In genomic region chr7:19722754-19723195, GRCm38 (mm10) we compare ENCODE assay signal across 9 mouse cellular contexts. TPM values are rescaled to one million over a fixed set of nuclear protein-coding genes. Genes with fewer than 3 reads are reported as not detected.
DNase-seq lines count a peak whose midpoint lies in the region; ATAC-seq and TF ChIP-seq lines count a peak whose summit lies in the region.
"Had no signal": no experiment of that assay in that cellular context is flagged by ENCODE, and none has a peak within 500 bp of the region (broad histone marks: within the 10 kb centered on the region; RNA-seq: fewer than 3 reads in every experiment).

No protein-coding gene starts in this region.

- peaks cover 92% of the 10 kb centered on the region for H3K36me3 ChIP-seq in heart, embryonic 10.5 days
- H3K36me3 ChIP-seq in kidney, embryonic 14.5 days (ENCODE audit: control insufficient read depth, insufficient read depth, low read length): peaks cover 64% of the 10 kb centered on the region
- H3K36me3 ChIP-seq in lung, postnatal 0 days (ENCODE audit: insufficient read depth, low read length): peaks cover 19% of the 10 kb centered on the region; the same call in 1 of the 2 replicates
- H3K36me3 ChIP-seq in hindbrain, embryonic 16.5 days (ENCODE audit: control insufficient read depth, insufficient read depth, low read length): peaks cover 43% of the 10 kb centered on the region
- H3K36me3 ChIP-seq in midbrain, postnatal 0 days (ENCODE audit: insufficient read depth, low read length): peaks cover 29% of the 10 kb centered on the region

- 72% methylated on average over 6 of the region's 6 CpGs for WGBS in heart, embryonic 10.5 days
- WGBS in kidney, embryonic 14.5 days: 91% methylated on average over 6 of the region's 6 CpGs
- WGBS in lung, postnatal 0 days: 63% methylated on average over 6 of the region's 6 CpGs
- WGBS in hindbrain, embryonic 16.5 days: 90% methylated on average over 6 of the region's 6 CpGs
- WGBS in midbrain, postnatal 0 days: 86% methylated on average over 6 of the region's 6 CpGs

- no peak overlapping the region for H3K4me3 ChIP-seq in brown adipose tissue, adult 24 weeks (ENCODE audit: insufficient read depth, low read depth, low read length)
- H3K4me3 ChIP-seq in heart, embryonic 10.5 days: no peak overlapping the region
- H3K4me3 ChIP-seq in kidney, embryonic 14.5 days (ENCODE audit: low read length): no peak overlapping the region
- H3K4me3 ChIP-seq in lung, postnatal 0 days (ENCODE audit: low read depth, low read length): no peak overlapping the region
- no peak overlapping the region for H3K4me3 ChIP-seq in hindbrain, embryonic 16.5 days (ENCODE audit: low read length)
- no peak overlapping the region for H3K4me3 ChIP-seq in midbrain, postnatal 0 days (ENCODE audit: low read depth, low read length)

- H3K27ac ChIP-seq in brown adipose tissue, adult 24 weeks (replicated peaks; ENCODE audit: low read depth, low read length): peak overlapping the region; percentile 85
- peak overlapping the region; percentile 56; the same call in 1 of the 2 replicates for H3K27ac ChIP-seq in heart, embryonic 10.5 days
- H3K27ac ChIP-seq in kidney, embryonic 14.5 days (ENCODE audit: low read depth, low read length): peak overlapping the region; percentile 37; the same call in 1 of the 2 replicates
- H3K27ac ChIP-seq in lung, postnatal 0 days (ENCODE audit: low read length): no peak overlapping the region
- H3K27ac ChIP-seq in hindbrain, embryonic 16.5 days (ENCODE audit: low read depth, low read length): no peak overlapping the region
- no peak overlapping the region for H3K27ac ChIP-seq in midbrain, postnatal 0 days (ENCODE audit: low read depth, low read length)

- H3K4me1 ChIP-seq in brown adipose tissue, adult 24 weeks (ENCODE audit: control insufficient read depth, insufficient read depth, insufficient read length, low read length): peaks cover 11% of the 10 kb centered on the region; the same call in 1 of the 2 replicates
- peaks cover 8% of the 10 kb centered on the region; the same call in 1 of the 2 replicates for H3K4me1 ChIP-seq in heart, embryonic 10.5 days
- H3K4me1 ChIP-seq in kidney, embryonic 14.5 days (ENCODE audit: control insufficient read depth, insufficient read depth, low read length): no peaks in the 10 kb centered on the region
- H3K4me1 ChIP-seq in lung, postnatal 0 days (ENCODE audit: insufficient read depth, low read depth, low read length): no peaks in the 10 kb centered on the region
- H3K4me1 ChIP-seq in hindbrain, embryonic 16.5 days (ENCODE audit: control insufficient read depth, insufficient read depth, low read depth, low read length): no peaks in the 10 kb centered on the region
- no peaks in the 10 kb centered on the region for H3K4me1 ChIP-seq in midbrain, postnatal 0 days (ENCODE audit: insufficient read depth, low read length)

- no peak for ATAC-seq in kidney, embryonic 14.5 days (ENCODE audit: low FRiP score, low TSS enrichment)
- ATAC-seq in lung, postnatal 0 days: peak; percentile 57
- ATAC-seq in hindbrain, embryonic 16.5 days: no peak
- ATAC-seq in midbrain, postnatal 0 days (ENCODE audit: low FRiP score): no peak

- TF ChIP-seq CTCF in lung, postnatal 0 days (IDR thresholded peaks at IDR 0.05): no peak
- TF ChIP-seq CTCF in midbrain, postnatal 0 days (IDR thresholded peaks at IDR 0.05): no peak

- no peaks in the 10 kb centered on the region for H3K27me3 ChIP-seq in heart, embryonic 10.5 days (ENCODE audit: insufficient read depth, poor library complexity, severe bottlenecking)
- no peaks in the 10 kb centered on the region for H3K27me3 ChIP-seq in kidney, embryonic 14.5 days (ENCODE audit: control insufficient read depth, insufficient read depth, low read length)
- no peaks in the 10 kb centered on the region for H3K27me3 ChIP-seq in lung, postnatal 0 days (replicated peaks; ENCODE audit: insufficient read depth, low read length)
- H3K27me3 ChIP-seq in hindbrain, embryonic 16.5 days (replicated peaks; ENCODE audit: control insufficient read depth, insufficient read depth, low read length): no peaks in the 10 kb centered on the region
- no peaks in the 10 kb centered on the region for H3K27me3 ChIP-seq in midbrain, postnatal 0 days (ENCODE audit: insufficient read depth, low read length)

- DNase-seq in heart, embryonic 10.5 days (ENCODE audit: low spot score): peak; percentile 72
- DNase-seq in lung, postnatal 0 days (ENCODE audit: low spot score): peak; percentile 66
- DNase-seq in left cerebral cortex, adult 11 months (ENCODE audit: low spot score): no peak
- no peak for DNase-seq in midbrain, postnatal 0 days (ENCODE audit: low spot score)
- DNase-seq: thymus, postnatal 36 days had no signal

- no peak overlapping the region for H3K4me2 ChIP-seq in kidney, embryonic 14.5 days (replicated peaks; ENCODE audit: low read depth, low read length)
- H3K4me2 ChIP-seq in lung, postnatal 0 days (replicated peaks; ENCODE audit: low read depth, low read length): no peak overlapping the region
- H3K4me2 ChIP-seq in hindbrain, embryonic 16.5 days (ENCODE audit: low read length): no peak overlapping the region
- no peak overlapping the region for H3K4me2 ChIP-seq in midbrain, postnatal 0 days (ENCODE audit: low read depth, low read length, poor library complexity, severe bottlenecking)

- H3K9me3 ChIP-seq in heart, embryonic 10.5 days: peaks cover 10% of the 10 kb centered on the region
- H3K9me3 ChIP-seq in kidney, embryonic 14.5 days (ENCODE audit: control insufficient read depth, low read length): peaks cover 15% of the 10 kb centered on the region
- H3K9me3 ChIP-seq in lung, postnatal 0 days (ENCODE audit: low read length): no peaks in the 10 kb centered on the region
- H3K9me3 ChIP-seq in hindbrain, embryonic 16.5 days (ENCODE audit: control insufficient read depth, low read length): peaks cover 2% of the 10 kb centered on the region
- H3K9me3 ChIP-seq in midbrain, postnatal 0 days (ENCODE audit: low read length): 0 out of 2 replicates have a peak, but pooled peaks cover 3% of the 10 kb centered on the region

- H3K9ac ChIP-seq in kidney, embryonic 14.5 days (ENCODE audit: low read depth, low read length): no peak overlapping the region
- H3K9ac ChIP-seq in lung, postnatal 0 days (replicated peaks; ENCODE audit: low read depth): no peak overlapping the region
- H3K9ac ChIP-seq in hindbrain, embryonic 16.5 days (ENCODE audit: low read depth, low read length): no peak overlapping the region
- no peak overlapping the region for H3K9ac ChIP-seq in midbrain, postnatal 0 days (replicated peaks; ENCODE audit: low read length, poor library complexity, severe bottlenecking)

- TF ChIP-seq EP300 in lung, postnatal 0 days (IDR thresholded peaks at IDR 0.05): peak; percentile 78; the same call in 1 of the 2 replicates

RNA-seq across cellular contexts. Expression of gene Tomm40, which starts 7.5 kb away (rescaled TPM):
- 64.2 and 86.3 TPM in 2 replicates for polyA plus RNA-seq in brown adipose tissue, adult 24 weeks (2012; ENCODE audit: insufficient read depth, insufficient read length, missing spikeins)
- 237 and 260 TPM in 2 replicates for polyA plus RNA-seq in heart, embryonic 10.5 days (2016; fragmentation: Nextera tagmentation; extraction: Ambion mirVana)
- 159 and 177 TPM in 2 replicates for polyA plus RNA-seq in kidney, embryonic 14.5 days (2014; fragmentation: Nextera tagmentation; extraction: Ambion mirVana)
- 60.8 and 62.4 TPM in 2 replicates for polyA plus RNA-seq in lung, postnatal 0 days (2015; fragmentation: Nextera tagmentation; extraction: Ambion mirVana)
- 134 and 135 TPM in 2 replicates for polyA plus RNA-seq in hindbrain, embryonic 16.5 days (2015; fragmentation: Nextera tagmentation; extraction: Ambion mirVana)
- total RNA-seq in midbrain, postnatal 0 days (2014; rRNA removed): 122 and 133 TPM in 2 replicates
- polyA plus RNA-seq in midbrain, postnatal 0 days (2015; fragmentation: Nextera tagmentation; extraction: Ambion mirVana): 160 and 161 TPM in 2 replicates

RNA-seq across cellular contexts. Expression of gene Apoe, which starts 23.8 kb away (rescaled TPM):
- polyA plus RNA-seq in brown adipose tissue, adult 24 weeks (2012; ENCODE audit: insufficient read depth, insufficient read length, missing spikeins): 777 and 1,675 TPM in 2 replicates
- 326 and 523 TPM in 2 replicates for polyA plus RNA-seq in heart, embryonic 10.5 days (2016; fragmentation: Nextera tagmentation; extraction: Ambion mirVana)
- 175 and 184 TPM in 2 replicates for polyA plus RNA-seq in kidney, embryonic 14.5 days (2014; fragmentation: Nextera tagmentation; extraction: Ambion mirVana)
- 768 and 1,006 TPM in 2 replicates for polyA plus RNA-seq in lung, postnatal 0 days (2015; fragmentation: Nextera tagmentation; extraction: Ambion mirVana)
- 849 and 1,414 TPM in 2 replicates for polyA plus RNA-seq in hindbrain, embryonic 16.5 days (2015; fragmentation: Nextera tagmentation; extraction: Ambion mirVana)
- total RNA-seq in midbrain, postnatal 0 days (2014; rRNA removed): 1,618 and 2,613 TPM in 2 replicates
- 2,139 and 2,488 TPM in 2 replicates for polyA plus RNA-seq in midbrain, postnatal 0 days (2015; fragmentation: Nextera tagmentation; extraction: Ambion mirVana)

RNA-seq across cellular contexts. Expression of gene Nectin2, which starts 27.5 kb away (rescaled TPM):
- 36.0 and 38.3 TPM in 2 replicates for polyA plus RNA-seq in brown adipose tissue, adult 24 weeks (2012; ENCODE audit: insufficient read depth, insufficient read length, missing spikeins)
- 130 and 138 TPM in 2 replicates for polyA plus RNA-seq in heart, embryonic 10.5 days (2016; fragmentation: Nextera tagmentation; extraction: Ambion mirVana)
- 106 and 139 TPM in 2 replicates for polyA plus RNA-seq in kidney, embryonic 14.5 days (2014; fragmentation: Nextera tagmentation; extraction: Ambion mirVana)
- polyA plus RNA-seq in lung, postnatal 0 days (2015; fragmentation: Nextera tagmentation; extraction: Ambion mirVana): 113 and 116 TPM in 2 replicates
- polyA plus RNA-seq in hindbrain, embryonic 16.5 days (2015; fragmentation: Nextera tagmentation; extraction: Ambion mirVana): 57.7 and 59.7 TPM in 2 replicates
- total RNA-seq in midbrain, postnatal 0 days (2014; rRNA removed): 62.6 and 75.3 TPM in 2 replicates
- polyA plus RNA-seq in midbrain, postnatal 0 days (2015; fragmentation: Nextera tagmentation; extraction: Ambion mirVana): 55.3 and 62.6 TPM in 2 replicates

RNA-seq across cellular contexts. Expression of gene Apoc1, which starts 30.3 kb away (rescaled TPM):
- polyA plus RNA-seq in brown adipose tissue, adult 24 weeks (2012; ENCODE audit: insufficient read depth, insufficient read length, missing spikeins): 1,406 and 1,867 TPM in 2 replicates
- polyA plus RNA-seq in heart, embryonic 10.5 days (2016; fragmentation: Nextera tagmentation; extraction: Ambion mirVana): 5.4 and 19.9 TPM in 2 replicates
- 8.4 and 13.1 TPM in 2 replicates for polyA plus RNA-seq in kidney, embryonic 14.5 days (2014; fragmentation: Nextera tagmentation; extraction: Ambion mirVana)
- 61.1 and 63.8 TPM in 2 replicates for polyA plus RNA-seq in lung, postnatal 0 days (2015; fragmentation: Nextera tagmentation; extraction: Ambion mirVana)
- 1.4 and 3.1 TPM in 2 replicates for polyA plus RNA-seq in hindbrain, embryonic 16.5 days (2015; fragmentation: Nextera tagmentation; extraction: Ambion mirVana)
- total RNA-seq in midbrain, postnatal 0 days (2014; rRNA removed): 3.6 and 5.1 TPM in 2 replicates
- polyA plus RNA-seq in midbrain, postnatal 0 days (2015; fragmentation: Nextera tagmentation; extraction: Ambion mirVana): 7.9 and 9.0 TPM in 2 replicates

RNA-seq across cellular contexts. Expression of gene Apoc4, which starts 41.5 kb away (rescaled TPM):
- not detected in 2 replicates for polyA plus RNA-seq in brown adipose tissue, adult 24 weeks (2012; ENCODE audit: insufficient read depth, insufficient read length, missing spikeins)
- 0.65 TPM in 1 of 2 replicates, not detected in the other for polyA plus RNA-seq in heart, embryonic 10.5 days (2016; fragmentation: Nextera tagmentation; extraction: Ambion mirVana)
- polyA plus RNA-seq in kidney, embryonic 14.5 days (2014; fragmentation: Nextera tagmentation; extraction: Ambion mirVana): 0.81 TPM in 1 of 2 replicates, not detected in the other
- polyA plus RNA-seq in lung, postnatal 0 days (2015; fragmentation: Nextera tagmentation; extraction: Ambion mirVana): 0.38 and 0.88 TPM in 2 replicates
- not detected in 2 replicates for polyA plus RNA-seq in hindbrain, embryonic 16.5 days (2015; fragmentation: Nextera tagmentation; extraction: Ambion mirVana)
- total RNA-seq in midbrain, postnatal 0 days (2014; rRNA removed): not detected in 2 replicates
- polyA plus RNA-seq in midbrain, postnatal 0 days (2015; fragmentation: Nextera tagmentation; extraction: Ambion mirVana): not detected in 2 replicates
- polyA plus RNA-seq: cortical plate, adult 2 months had no signal

Comparison
In these comparisons a context has a peak if more than half of its experiments do, and no peak if none do; other contexts are left out.
1. H3K27ac ChIP-seq: peak in brown adipose tissue, adult 24 weeks (single experiment), heart, embryonic 10.5 days (single experiment) and kidney, embryonic 14.5 days (single experiment); none in lung, postnatal 0 days (single experiment), hindbrain, embryonic 16.5 days (single experiment) and midbrain, postnatal 0 days (single experiment).
2. DNase-seq: peak in heart, embryonic 10.5 days (single experiment) and lung, postnatal 0 days (single experiment); none in left cerebral cortex, adult 11 months (single experiment) and midbrain, postnatal 0 days (single experiment).